Mouse (Mus musculus) heart, postnatal 0 days (tissue): ENCODE measurements around the gene Josd2. TPM values are rescaled to one million over a fixed set of nuclear protein-coding genes. Genes with fewer than 3 reads are reported as not detected.

Experiments used
- ATAC-seq: fragments of 200-750 bp; cut with Nextera tagmentation; 2 replicates; pipeline ENCODE4 v1.8.0; 2017; ENCODE audit warnings: low read depth, moderate number of reproducible peaks, moderate library complexity; ENCODE audit not compliant: insufficient read depth
- DNase-seq: peaks from one replicate; pipeline ENCODE4 v3.0.0-alpha.2; 2016; ENCODE audit warnings: low spot score
- H3K27ac ChIP-seq: fragments of 300-500 bp; sonication (generic); 2 replicates; pipeline ENCODE4 v1.5.1; 2014; ENCODE audit warnings: low read depth, mild to moderate bottlenecking
- H3K27me3 ChIP-seq: fragments of 300-500 bp; sonication (generic); 2 replicates; pipeline ENCODE4 v1.6.1; 2014; ENCODE audit warnings: low read length, mixed read lengths; ENCODE audit not compliant: control insufficient read depth, insufficient read depth
- H3K36me3 ChIP-seq: fragments of 300-500 bp; sonication (generic); replicated peaks from 2 replicates; pipeline ENCODE4 v1.6.1; 2014; ENCODE audit warnings: low read length, mixed read lengths; ENCODE audit not compliant: control insufficient read depth, insufficient read depth
- H3K4me1 ChIP-seq: fragments of 300-500 bp; sonication (generic); 2 replicates; pipeline ENCODE4 v1.6.1; 2014; ENCODE audit warnings: antibody characterized with exemption; ENCODE audit not compliant: control insufficient read depth, insufficient read depth
- H3K4me2 ChIP-seq: fragments of 300-500 bp; sonication (generic); 2 replicates; pipeline ENCODE4 v1.6.1; 2014; ENCODE audit warnings: low read depth, mild to moderate bottlenecking, low read length, moderate library complexity
- H3K4me3 ChIP-seq: fragments of 300-500 bp; sonication (generic); 2 replicates; pipeline ENCODE4 v1.5.1; 2014; ENCODE audit warnings: low read depth, low read length
- H3K9ac ChIP-seq: fragments of 300-500 bp; sonication (generic); replicated peaks from 2 replicates; pipeline ENCODE4 v1.6.1; 2014; ENCODE audit warnings: low read depth, low read length, mixed read lengths
- H3K9me3 ChIP-seq: fragments of 300-500 bp; sonication (generic); replicated peaks from 2 replicates; pipeline ENCODE4 v1.6.1; 2016; ENCODE audit warnings: low read length; ENCODE audit not compliant: control insufficient read depth
- CTCF ChIP-seq: IDR thresholded peaks from 2 replicates; pipeline ENCODE4 v1.5.1; 2016; ENCODE audit warnings: antibody characterized with exemption, control low read depth, low read depth
- EP300 ChIP-seq: IDR thresholded peaks from 2 replicates; pipeline ENCODE4 v1.6.1; 2016; ENCODE audit warnings: antibody characterized with exemption, low read depth
- WGBS: fragments of 180-500 bp; shearing (Covaris S2); extraction: QIAGEN DNeasy Blood & Tissue Kit; methylation state at CpG from one replicate; pipeline ENCODE4 v1.1.7; 2014; 5-methylcytosine and 5-hydroxymethylcytosine counted together
- polyA plus RNA-seq: library from polyadenylated mRNA; unstranded; fragments of >200 nt; fragmentation: Nextera tagmentation; extraction: Ambion mirVana; gene quantifications from 2 replicates; pipeline ENCODE4 v1.2.1, GENCODE M21; 2015
- total RNA-seq: library from RNA; depleted of rRNA; stranded (reverse); fragments of >200 nt; gene quantifications from 2 replicates; pipeline ENCODE4 v1.2.3, GENCODE M21; 2014; ENCODE audit warnings: low replicate concordance; rRNA removed

Gene Josd2
- total RNA-seq (123 and 143 TPM in 2 replicates), polyA plus RNA-seq (91.2 and 105 TPM in 2 replicates)

- TF ChIP-seq EP300: peak; percentile 68
- TF ChIP-seq CTCF: no peak
- Histone ChIP-seq H3K4me3 (peak within 1 kb of the TSS; percentile 71), H3K27ac (peak within 1 kb of the TSS; percentile 99), H3K36me3 (no peaks in the 10 kb centered on the region), H3K27me3 (peaks cover 8% of the 10 kb centered on the region; the same call in 1 of the 2 replicates), H3K4me1 (peaks cover 35% of the 10 kb centered on the region), H3K4me2 (peak within 1 kb of the TSS; percentile 81), H3K9ac (peak within 1 kb of the TSS; percentile 64), H3K9me3 (no peaks in the 10 kb centered on the region)
- 0% methylated on average over 42 of the region's 42 CpGs for WGBS
- peak; percentile 99 for DNase-seq
- ATAC-seq: peak; percentile 82
Measured at GRCm38 (mm10) chr7:44467811-44468411, at the start of gene Josd2. Josd2 (plus strand) TSS chr7:44467980.

GRCm38 (mm10) chr7:44427666-44428065, 40.1 kb upstream of the Josd2 start:
- H3K4me2 ChIP-seq: no peak overlapping the region
- H3K9me3 ChIP-seq: no peaks in the 10 kb centered on the region
- peaks cover 63% of the 10 kb centered on the region for H3K27me3 ChIP-seq
- DNase-seq: no peak
- no peak overlapping the region for H3K27ac ChIP-seq
- no peaks in the 10 kb centered on the region for H3K4me1 ChIP-seq
- ATAC-seq: no peak
- H3K36me3 ChIP-seq: no peaks in the 10 kb centered on the region
- H3K9ac ChIP-seq: no peak overlapping the region
- WGBS: 17% methylated on average over 7 of the region's 8 CpGs
- TF ChIP-seq CTCF (no peak), EP300 (no peak)
- no peak overlapping the region for H3K4me3 ChIP-seq

- ATAC-seq: no peak
Measured at GRCm38 (mm10) chr7:44428171-44428950, 39.4 kb upstream of the Josd2 start.

GRCm38 (mm10) chr7:44428968-44429521, 38.7 kb upstream of the Josd2 start, which contains the start of gene Lrrc4b:
Lrrc4b (plus strand) TSS chr7:44429018.
- Histone ChIP-seq H3K9me3 (no peaks in the 10 kb centered on the region), H3K4me2 (peak within 1 kb of the TSS; percentile 58), H3K4me1 (no peaks in the 10 kb centered on the region), H3K9ac (no peak within 1 kb of the TSS), H3K27me3 (peaks cover 68% of the 10 kb centered on the region), H3K4me3 (peak within 1 kb of the TSS; percentile 43), H3K36me3 (no peaks in the 10 kb centered on the region), H3K27ac (no peak within 1 kb of the TSS)
- ATAC-seq (no peak), DNase-seq (no peak)
- WGBS: 2% methylated on average over 34 of the region's 69 CpGs
- TF ChIP-seq CTCF (no peak), EP300 (no peak)

More at GRCm38 (mm10) chr7:44428171-44428950, 39.4 kb upstream of the Josd2 start:
- Histone ChIP-seq H3K9me3 (no peaks in the 10 kb centered on the region), H3K4me2 (peak overlapping the region; percentile 58), H3K36me3 (no peaks in the 10 kb centered on the region), H3K27ac (no peak overlapping the region), H3K9ac (no peak overlapping the region), H3K4me1 (no peaks in the 10 kb centered on the region), H3K4me3 (peak overlapping the region; percentile 43; the same call in 1 of the 2 replicates), H3K27me3 (peaks cover 65% of the 10 kb centered on the region)
- DNase-seq: no peak
- TF ChIP-seq CTCF: no peak
- no peak for TF ChIP-seq EP300
- 3% methylated on average over 17 of the region's 38 CpGs for WGBS
